Mouse (Mus musculus) cortical plate, adult 2 months (tissue): ENCODE data around the gene Ptpre.

Source experiments
- CTCF ChIP-seq: fragments of 200-500 bp; IDR thresholded peaks from 2 replicates; pipeline ENCODE4 v1.5.1; 2011; ENCODE audit warnings: mild to moderate bottlenecking, control low read depth, low read length; ENCODE audit not compliant: insufficient read depth; ENCODE audit errors: extremely low read depth
- POLR2A ChIP-seq: fragments of 200-500 bp; IDR thresholded peaks from 2 replicates; pipeline ENCODE4 v1.6.1; 2011; ENCODE audit warnings: mild to moderate bottlenecking, low read length, control low read depth; ENCODE audit not compliant: insufficient read depth; ENCODE audit errors: extremely low read depth

- TF ChIP-seq POLR2A (no peak), CTCF (no peak)
Observed at GRCm38 (mm10) chr7:135705083-135705482, 167.8 kb downstream of the Ptpre start.
